Mouse (Mus musculus) right cerebral cortex, postnatal 14 days (tissue): ENCODE data around the gene Fam111a.

Source experiments
- DNase-seq: peaks from one replicate; pipeline ENCODE4 v3.0.0; 2022

The Fam111a gene

DNA sequence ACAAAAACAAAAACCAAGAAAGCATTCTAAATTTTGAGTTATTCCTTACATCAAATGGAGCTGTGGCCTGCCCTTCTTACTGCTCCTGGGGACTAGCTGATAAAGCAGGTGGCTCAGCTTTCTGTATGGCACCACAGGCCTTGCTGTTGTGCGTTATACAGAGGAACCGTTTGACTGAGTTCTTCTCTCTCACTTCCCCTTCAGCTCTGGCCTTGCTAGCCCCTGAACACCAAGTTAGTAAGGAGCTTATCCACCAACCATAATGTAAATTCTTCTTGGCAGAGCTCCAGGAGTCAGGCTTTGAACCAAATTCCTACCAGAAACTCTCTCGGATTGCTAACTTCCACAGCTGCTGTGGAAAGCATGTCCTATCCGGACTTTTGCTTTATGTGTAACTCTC is 21.5 kb downstream of the Fam111a start:
- no peak for DNase-seq

DNA sequence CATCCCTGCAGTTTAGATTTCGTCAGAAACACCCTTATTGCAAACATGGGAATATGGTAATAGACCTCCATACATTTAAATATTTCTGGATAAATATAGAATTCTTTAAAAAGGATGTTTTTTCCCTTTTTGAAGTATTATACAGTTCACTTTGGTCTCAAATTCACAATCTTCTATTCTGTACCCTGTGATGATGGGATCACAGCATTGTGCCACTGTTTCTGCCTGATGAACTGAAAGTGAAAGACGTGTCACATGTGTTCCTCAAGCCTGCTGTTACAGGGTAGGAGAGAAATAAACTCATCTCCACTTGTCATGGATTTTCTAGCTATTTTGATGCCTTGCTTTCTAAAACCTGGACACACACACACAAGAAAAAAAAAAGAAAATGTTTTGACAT is 25.3 kb downstream of the Fam111a start:
- DNase-seq = no peak

DNA sequence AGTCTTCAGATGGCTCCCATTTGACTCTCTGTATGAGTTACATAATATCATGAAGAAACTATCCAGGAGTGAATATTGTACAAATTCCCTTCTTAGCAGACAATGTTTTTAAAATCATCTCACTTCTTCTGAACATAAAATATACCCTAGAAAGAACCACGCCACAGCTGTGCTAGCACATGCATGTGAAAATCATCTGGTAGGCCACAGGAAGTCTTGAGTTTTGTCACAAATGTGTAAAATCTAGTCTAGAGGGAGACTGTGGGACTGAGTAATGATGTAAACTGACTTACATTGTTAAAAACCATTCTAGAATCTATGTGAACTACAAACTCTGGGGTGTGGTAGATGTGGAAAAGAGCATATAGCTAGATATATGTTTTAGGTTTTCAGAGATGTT is 26.1 kb downstream of the Fam111a start:
- DNase-seq = no peak

DNA sequence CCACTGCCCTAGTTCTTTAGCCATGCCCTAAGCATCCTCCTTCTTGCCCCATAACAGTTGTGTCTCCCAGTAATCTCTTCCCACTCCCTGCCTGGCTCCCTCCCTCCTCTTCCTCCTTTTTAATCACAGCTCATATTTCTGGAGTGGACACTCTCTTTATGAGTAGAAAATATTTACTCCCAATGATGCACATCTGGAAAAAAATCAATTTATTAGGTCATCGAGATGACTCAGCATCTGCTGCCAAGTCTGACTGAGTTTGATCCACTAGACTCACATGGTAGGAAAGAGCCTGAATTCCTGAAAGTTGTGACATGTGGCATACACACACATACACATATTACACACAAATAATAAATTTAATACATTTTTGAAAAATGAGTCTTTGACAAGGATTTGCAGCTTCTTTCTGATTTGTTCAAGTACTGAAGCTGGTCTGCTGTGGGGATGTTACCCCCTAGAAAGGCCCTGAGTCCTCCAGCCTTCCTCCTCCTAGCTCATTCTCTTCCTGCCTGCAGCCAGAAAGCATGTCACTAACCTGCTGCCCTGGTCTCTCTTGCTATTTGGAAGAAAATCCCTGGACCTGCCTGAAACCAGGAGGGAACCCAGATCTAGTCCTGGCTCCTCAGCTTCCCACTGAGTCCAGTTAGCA is 27.2 kb downstream of the Fam111a start:
- no peak for DNase-seq

DNA sequence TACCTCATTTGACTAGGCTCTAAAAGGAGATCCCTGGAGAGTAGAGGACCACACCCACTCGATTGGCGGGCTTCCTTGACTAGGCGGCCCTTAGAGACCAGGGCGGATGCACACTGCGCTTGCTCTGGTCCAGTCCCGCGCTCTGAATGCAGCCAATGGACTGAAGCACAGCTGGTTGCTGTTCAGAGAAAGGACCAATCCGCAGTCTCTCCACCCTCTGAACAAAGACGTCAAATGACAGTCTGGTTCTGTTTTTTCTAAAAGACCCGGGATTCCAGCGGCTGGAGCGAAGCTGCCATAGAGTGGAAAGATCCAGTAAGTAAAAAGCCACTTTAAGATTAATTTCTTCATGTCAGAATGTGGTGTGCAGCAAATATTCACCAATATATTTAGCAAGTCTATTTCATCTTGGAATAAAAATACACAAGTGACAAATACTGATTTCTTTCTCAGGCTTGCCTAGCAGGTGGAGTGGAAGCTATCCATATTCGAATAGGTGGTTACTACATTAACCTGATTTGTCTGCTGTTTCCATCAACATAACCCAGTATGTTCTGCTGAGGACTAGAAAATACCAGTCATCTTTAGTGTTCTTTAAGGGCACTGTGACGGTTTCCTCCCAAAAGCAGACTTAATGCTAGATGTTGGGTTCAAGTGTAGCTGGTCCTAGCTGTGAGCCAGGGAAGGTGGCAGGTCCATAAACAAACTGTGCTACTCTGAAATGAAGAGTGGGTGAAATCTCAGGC is 27.9 kb downstream of the Fam111a start:
- peak; percentile 74 for DNase-seq

DNA sequence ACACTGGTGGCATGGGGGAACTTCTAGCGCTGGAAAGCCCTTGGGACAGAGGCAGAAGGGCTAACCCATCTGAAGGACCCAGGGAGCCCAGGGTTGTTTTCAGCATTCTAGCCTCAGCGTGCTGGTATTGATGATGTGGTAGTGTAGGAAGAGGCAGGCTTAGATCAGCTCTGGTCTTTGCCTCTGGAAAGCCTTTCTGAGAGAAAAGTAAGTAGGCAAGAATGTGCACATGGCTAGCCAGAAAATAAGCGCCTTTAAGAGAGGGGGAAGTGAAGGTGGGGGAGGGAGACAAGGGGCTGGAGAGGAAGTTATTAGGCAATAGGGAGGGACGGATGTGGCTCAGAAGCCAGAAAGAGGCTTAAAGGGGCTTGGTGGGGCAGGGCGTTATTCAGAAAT is 28.5 kb downstream of the Fam111a start:
- DNase-seq = no peak

DNA sequence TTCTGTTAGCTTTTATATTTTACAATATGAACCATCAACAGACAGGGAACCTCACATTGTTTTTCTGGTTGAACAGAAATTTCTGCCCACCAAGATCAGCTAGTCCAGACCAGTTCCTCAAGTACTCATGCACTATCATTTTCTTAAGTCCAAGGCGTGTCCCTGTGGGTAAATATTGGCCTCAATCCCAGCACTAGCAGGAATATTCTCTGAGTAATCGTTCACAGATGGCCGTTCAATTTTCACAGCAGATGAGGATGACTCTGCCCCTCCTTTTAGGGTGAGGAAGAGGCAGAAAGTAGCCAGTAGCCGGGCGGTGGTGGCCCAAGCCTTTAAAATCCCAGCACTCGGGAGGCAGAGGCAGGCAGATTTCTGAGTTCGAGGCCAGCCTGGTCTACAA is 29.6 kb downstream of the Fam111a start:
- DNase-seq = no peak

DNA sequence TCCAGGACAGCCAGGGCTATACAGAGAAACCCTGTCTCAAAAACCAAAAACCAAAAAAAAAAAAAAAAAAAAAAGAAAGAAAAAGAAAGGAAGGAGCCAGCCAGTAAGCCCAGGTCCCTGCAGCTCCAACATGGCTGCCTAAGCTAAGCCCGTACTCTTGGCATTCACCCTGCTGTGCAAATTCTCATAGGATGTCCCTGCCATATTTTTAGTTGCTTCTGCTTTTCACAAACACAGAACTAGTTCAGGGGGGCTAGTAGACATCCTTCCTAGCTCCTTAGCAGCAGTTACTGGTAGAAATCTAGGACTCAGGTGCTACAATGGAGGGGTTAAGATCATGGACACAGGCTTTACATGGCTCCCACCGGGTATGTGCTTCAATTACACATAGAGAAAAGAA is 30.0 kb downstream of the Fam111a start:
- no peak for DNase-seq

DNA sequence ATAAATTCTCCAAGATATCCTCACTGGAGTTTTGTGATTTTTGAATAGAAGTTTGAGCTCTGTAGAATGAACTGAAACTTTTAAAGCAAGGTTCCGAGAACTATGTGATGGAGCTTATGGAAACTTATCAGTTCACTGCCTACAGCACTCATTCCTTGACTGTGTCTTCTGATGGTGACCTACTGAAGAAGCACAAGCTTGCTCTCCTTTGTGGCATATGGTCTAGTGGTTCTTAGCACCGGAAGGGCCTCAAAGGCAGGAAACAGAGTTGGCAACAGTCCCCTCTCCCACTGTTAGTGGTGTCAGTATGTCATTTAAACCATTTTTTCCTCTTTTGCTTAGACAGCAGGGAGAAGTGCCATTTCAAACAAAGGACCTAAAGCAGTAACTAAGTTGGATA is 31.1 kb downstream of the Fam111a start:
- DNase-seq = no peak

DNA sequence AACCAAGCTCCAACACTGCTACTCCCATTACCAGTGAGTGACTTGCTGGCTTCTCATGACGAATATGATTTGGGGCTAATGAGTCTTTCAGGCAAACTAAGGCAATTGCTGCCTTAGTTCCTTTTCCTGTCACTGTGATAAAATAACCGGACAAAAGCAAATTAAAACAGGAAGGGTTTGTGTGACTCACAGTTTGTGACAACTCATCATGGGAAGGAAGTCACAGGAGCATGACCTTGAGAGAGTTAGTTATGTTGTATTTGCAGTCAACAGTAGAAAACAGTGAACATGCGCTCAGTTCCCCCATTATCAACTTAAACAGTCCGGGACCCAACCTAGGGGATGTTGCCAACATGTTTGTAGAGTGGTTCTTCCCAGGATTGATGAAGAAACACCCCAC is 39.8 kb downstream of the Fam111a start:
- no peak for DNase-seq

DNA sequence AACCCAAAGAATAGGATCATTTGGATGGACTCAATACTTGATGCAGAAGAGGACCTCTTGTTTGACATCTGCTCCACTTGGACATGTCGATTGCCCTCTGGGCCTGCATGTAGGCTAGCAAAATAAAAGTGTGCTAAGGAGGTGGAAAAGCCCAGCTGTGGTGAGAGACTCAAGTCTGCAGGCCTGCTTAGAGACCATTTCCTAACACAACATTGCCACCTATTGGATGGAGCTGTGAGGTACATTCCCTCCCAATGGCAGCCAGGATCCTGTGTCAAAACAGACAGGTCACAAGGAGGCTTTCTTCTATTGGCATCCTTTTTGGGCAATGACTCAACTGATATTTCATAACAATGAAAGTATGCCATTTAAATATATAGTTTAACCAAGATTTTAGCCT is 46.4 kb downstream of the Fam111a start:
- DNase-seq = peak; percentile 50

DNA sequence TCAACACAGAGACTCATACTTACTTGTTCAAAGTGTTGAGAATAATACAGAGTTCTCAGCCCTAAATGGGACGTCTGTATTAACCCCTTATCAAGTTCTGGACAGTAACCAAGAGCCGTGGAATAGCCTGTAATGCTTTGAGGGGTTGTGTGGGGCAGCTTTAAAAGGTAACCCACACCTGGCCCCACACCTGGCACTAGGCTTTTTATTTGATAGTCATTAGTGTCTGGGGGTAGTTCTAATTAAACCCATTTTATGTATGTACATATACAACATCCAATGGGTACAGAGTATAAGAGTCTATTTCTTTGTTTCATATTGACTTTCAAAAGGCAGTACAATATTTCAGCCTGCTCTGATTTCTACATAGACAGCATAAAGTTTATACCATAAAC is 49.6 kb downstream of the Fam111a start:
- no peak for DNase-seq

DNA sequence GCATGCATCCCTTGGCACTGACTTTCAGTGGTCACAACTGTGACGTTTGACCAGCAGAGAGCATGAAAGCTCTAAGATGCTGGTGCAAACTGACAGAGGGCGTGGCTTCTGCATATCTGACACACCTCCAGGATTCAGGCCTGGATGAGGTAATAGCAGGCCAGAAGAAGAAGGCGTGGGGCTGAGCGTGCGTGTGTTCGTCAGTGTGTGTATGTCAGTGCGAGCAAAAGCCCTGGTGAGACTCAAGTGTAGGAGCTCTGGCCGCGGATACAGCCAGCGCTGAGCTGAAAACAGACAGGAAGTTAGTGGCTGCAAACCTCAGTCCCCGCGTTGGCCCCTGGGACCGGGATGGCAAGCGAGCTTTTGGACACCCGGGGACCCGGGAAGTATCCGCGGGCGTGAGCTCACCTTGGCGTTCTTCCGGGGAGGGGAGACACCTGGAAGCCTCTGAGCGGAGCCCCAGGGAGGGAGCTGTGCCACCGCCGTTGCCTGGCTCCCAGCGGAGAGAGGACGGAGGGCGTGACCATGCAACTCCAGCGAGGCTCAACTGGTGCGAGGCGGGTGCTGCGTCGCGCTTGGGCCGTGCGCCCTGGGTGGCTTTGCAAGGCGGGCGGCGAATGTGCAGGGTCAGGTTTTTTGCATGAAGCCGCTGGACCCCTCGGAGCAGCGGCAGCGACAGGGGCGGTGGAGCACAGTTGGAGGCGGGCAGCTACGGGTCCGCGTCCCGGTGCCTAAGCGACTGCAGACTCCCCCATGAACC is 50.2 kb downstream of the Fam111a start:
- peak; percentile 44 for DNase-seq

DNA sequence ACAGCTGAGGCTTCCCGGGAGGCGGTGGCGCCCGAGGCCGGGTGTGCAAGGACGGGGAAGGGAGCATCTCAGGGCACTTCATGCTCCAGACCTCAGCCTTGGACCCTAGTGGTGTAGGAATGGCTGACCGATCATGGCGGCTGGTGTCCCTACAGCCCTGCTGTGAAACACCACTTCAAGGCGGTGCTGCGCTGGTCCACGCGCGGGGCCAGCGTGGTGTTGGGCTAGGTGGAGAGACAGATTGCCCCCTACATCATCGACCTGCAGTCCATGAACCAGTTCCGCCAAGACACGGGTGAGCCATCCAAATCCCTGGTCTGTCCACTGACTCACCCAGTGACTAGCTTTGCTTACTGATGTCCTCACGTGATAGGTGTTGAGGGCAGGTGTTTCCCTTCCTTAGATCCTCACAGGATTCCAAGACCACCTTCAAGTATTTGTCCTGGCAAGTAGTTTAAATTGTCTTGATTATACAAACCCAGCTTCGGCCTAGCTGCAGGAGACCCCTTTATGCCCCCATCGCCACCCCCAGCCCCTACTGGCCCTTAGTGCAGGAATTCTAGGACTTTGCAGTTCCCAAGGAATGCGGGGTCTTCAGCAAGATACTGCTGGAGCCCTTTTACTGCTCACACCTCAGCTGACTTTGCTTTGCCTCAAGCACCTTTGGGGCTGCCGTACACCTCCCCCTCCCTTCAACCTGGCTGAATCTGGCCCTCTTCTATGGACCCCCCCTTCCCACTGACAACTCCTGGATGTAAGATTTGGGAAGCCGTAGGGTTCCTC is 50.9 kb downstream of the Fam111a start:
- peak; percentile 19 for DNase-seq

DNA sequence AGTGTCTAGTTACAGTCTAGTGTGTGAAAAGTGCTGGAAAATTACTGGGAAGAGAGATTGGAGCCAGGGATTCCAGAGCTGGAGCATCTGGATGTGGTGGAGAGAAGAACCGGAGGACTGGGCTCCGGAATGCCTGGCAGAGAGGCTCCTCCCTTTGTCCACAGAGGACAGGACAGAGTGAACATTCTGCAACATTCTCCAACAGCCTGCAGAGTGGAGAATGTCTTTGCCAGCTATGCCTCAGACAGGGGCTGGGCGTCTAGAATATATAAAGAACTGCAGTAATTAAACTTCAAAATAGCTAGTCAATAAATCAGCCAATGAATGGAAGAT is 51.5 kb downstream of the Fam111a start:
- no peak for DNase-seq

DNA sequence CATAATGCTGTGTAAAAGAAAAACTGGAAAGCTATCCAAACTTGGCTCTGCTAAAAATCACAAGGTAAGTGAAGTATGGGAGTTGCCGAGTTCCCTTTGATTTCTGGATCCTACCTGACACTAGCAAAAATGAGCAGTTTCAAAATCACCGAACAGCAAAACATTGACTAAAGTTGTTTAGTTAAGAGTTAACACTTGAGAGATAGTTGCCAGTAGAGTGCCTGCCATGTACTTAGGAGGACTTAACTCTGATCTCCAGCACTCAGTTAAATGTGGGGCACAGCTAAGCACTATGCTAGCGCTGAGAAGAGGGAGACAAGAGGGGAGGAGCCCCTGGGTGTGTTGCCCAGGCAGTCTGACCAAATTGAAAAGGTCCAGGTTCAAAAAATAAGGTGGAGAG is 53.1 kb downstream of the Fam111a start:
- no peak for DNase-seq

DNA sequence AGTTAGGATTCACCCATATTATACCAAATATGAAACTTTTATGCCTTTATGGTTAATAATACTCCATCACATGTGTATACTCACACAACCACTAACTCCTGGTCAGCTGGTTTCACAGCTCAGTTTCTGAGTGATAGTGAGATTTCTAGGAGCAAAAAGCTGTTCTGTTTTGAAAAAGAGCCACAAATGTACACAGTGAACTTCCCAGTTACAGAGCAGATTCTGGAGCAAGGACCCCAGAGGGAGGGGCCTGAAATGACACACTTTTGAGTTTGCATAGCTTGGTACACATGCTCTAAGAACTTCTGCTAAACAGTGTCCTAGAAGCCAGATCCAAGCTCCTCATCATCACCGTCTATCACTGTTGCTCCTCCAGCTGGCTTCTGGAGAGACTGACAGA is 54.1 kb downstream of the Fam111a start, which contains the start of gene Gm4952:
Gm4952 (plus strand) TSS at position 301 of the 400 bp plus-strand sequence.
- no peak for DNase-seq

DNA sequence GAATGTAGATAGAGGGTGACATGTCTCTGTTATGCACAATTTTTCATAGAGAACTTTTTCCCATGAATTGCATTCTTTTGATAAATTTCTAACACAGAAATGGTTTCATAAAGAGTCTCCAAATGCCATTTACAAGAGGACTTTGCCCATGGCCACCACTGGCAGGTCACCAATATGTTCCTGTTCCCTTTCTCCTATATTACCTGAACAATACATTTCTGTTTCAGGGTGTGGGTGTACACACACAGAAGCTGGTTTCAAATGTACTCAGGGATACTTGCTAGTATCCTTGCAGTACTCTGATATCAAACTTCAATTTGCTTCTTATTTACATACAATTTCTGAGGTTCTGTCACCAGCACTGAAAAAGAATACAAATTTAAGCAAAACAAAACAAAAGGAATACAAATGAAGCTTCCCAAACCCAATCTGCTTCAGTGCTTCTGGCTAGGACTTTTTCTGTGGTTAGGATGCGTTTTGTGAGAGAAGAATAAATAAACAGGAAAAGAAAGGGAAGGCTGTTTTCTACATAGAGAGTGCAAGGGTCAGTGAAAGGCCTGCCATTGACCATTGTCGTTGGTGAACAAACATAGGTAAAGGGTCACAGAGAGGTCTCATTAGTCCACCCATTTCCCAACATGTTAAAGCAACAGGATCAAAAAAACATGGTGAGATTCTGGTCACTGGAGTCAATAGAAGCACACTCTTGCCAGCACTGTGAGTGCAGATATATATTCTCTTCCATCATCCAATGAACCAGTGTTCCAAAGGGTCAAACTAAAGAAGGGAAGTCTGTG is 55.3 kb downstream of the Fam111a start:
- DNase-seq = no peak

DNA sequence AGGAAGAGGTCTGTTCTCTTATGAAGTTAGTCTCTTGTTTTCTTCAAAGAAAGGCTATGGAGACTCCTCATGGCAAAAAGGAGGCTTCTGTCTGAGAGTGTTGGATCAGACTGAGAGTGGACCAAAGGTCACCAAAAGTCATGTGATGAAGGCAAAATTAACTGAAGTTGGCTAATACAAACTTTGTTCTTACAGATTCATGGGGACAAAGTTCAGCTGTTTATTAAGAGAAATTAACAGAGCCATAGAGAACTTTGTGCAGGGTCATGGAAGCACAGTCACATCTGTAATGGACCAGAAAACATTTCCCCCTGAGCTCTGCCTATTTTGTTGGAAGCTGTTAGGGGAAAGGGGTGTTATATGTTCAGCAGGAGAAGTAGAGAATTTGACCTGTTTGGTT is 62.8 kb downstream of the Fam111a start:
- no peak for DNase-seq

DNA sequence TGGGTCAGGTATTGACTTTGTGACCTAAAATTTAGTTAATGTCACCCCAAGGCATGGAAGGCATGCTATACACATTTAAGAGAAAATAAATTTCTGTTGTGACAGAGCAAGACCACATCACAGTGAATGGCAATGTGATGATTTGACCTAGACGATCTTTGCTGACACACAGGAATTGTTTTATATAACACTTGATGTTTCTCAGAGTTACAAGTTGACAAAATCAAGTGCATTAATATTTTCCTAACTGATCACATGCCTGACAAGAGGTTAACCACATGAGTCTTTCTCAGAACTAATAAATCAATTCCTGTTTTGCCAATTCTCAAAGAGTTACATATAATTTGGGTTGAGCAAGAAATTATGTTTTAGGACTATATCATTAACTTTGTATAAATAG is 68.1 kb downstream of the Fam111a start:
- no peak for DNase-seq

DNA sequence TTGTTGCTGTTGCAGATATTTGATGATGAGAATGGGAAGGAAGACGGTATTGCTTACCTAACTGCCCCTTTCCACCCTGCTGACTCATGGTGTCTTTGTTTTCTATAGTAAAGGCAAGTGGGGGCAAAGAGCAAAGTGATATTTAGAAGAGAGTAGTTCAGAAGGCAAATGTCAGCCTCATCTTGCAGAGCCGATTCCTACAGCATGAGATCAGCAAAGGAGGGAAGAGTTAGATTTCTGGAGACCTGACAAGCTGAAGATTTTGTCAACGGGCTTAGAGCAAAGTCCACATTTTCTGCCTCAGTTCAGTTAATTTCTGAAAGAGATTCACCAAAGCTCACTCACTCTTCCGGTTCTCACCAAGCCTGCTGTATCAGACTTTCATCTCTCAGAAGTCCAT is 87.6 kb downstream of the Fam111a start, which contains the start of gene Glyat:
Glyat (plus strand) TSS at position 133 of the 400 bp plus-strand sequence.
- no peak for DNase-seq

DNA sequence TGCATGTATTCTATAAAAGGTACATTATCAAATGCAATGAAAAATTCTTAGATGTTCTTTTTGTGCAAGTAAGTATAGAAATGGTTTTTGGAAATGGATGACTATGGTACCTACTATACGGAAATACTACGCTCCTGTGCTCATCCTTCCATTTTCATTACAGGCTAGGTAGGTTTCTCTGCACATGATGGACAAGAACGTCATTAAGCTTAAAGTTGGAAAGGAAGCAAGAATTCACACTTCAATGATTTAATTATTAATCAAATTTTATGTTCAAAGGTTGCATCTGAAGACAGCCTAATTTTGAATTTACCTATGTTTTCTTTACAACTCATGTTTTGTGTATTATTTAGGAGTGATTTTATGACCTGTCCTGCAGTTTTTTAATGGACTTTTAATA is 88.7 kb downstream of the Fam111a start:
- DNase-seq = no peak
